Mouse (Mus musculus) hindbrain, embryonic 11.5 days (tissue): ENCODE results near the gene Nol3. TPM values are rescaled to one million over a fixed set of nuclear protein-coding genes. Genes with fewer than 3 reads are reported as not detected.

Experiments
- ATAC-seq: fragments of 200-750 bp; cut with Nextera tagmentation; 2 replicates; pipeline ENCODE4 v1.8.0; 2017; ENCODE audit warnings: mild to moderate bottlenecking, moderate TSS enrichment, moderate library complexity; ENCODE audit not compliant: low FRiP score
- DNase-seq: peaks from one replicate; pipeline ENCODE4 v3.0.0-alpha.2; 2015; ENCODE audit warnings: low spot score
- H3K27ac ChIP-seq: fragments of 300-500 bp; sonication (generic); 2 replicates; pipeline ENCODE4 v1.5.1; 2014; ENCODE audit warnings: mild to moderate bottlenecking, low read depth, low read length
- H3K27me3 ChIP-seq: fragments of 300-500 bp; sonication (generic); 2 replicates; pipeline ENCODE4 v1.6.1; 2014; ENCODE audit warnings: mild to moderate bottlenecking, low read length, moderate library complexity, mixed read lengths; ENCODE audit not compliant: control insufficient read depth, insufficient read depth
- H3K36me3 ChIP-seq: fragments of 300-500 bp; sonication (generic); 2 replicates; pipeline ENCODE4 v1.6.1; 2014; ENCODE audit warnings: mild to moderate bottlenecking, low read length, moderate library complexity, mixed read lengths; ENCODE audit not compliant: control insufficient read depth, insufficient read depth
- H3K4me1 ChIP-seq: fragments of 300-500 bp; sonication (generic); replicated peaks from 2 replicates; pipeline ENCODE4 v1.6.1; 2014; ENCODE audit warnings: low read length, mixed read lengths; ENCODE audit not compliant: control insufficient read depth, insufficient read depth
- H3K4me2 ChIP-seq: fragments of 300-500 bp; sonication (generic); replicated peaks from 2 replicates; pipeline ENCODE4 v1.6.1; 2014; ENCODE audit warnings: mild to moderate bottlenecking, low read depth, low read length
- H3K4me3 ChIP-seq: fragments of 300-500 bp; sonication (generic); 2 replicates; pipeline ENCODE4 v1.5.1; 2014; ENCODE audit warnings: low read depth, low read length
- H3K9ac ChIP-seq: fragments of 300-500 bp; sonication (generic); 2 replicates; pipeline ENCODE4 v1.6.1; 2014; ENCODE audit warnings: low read depth, low read length
- H3K9me3 ChIP-seq: fragments of 300-500 bp; sonication (generic); 2 replicates; pipeline ENCODE4 v1.6.1; 2016; ENCODE audit warnings: low read length; ENCODE audit not compliant: control insufficient read depth
- WGBS: fragments of 180-500 bp; shearing (Covaris S2); extraction: QIAGEN DNeasy Blood & Tissue Kit; methylation state at CpG from one replicate; pipeline ENCODE4 v1.1.7; 2014; 5-methylcytosine and 5-hydroxymethylcytosine counted together
- polyA plus RNA-seq: library from polyadenylated mRNA; unstranded; fragments of >200 nt; fragmentation: Nextera tagmentation; extraction: Ambion mirVana; gene quantifications from 2 replicates; pipeline ENCODE4 v1.2.1, GENCODE M21; 2014

The Nol3 gene
- polyA plus RNA-seq, 1 experiment from 2014 or later: 2.7 TPM

DNA sequence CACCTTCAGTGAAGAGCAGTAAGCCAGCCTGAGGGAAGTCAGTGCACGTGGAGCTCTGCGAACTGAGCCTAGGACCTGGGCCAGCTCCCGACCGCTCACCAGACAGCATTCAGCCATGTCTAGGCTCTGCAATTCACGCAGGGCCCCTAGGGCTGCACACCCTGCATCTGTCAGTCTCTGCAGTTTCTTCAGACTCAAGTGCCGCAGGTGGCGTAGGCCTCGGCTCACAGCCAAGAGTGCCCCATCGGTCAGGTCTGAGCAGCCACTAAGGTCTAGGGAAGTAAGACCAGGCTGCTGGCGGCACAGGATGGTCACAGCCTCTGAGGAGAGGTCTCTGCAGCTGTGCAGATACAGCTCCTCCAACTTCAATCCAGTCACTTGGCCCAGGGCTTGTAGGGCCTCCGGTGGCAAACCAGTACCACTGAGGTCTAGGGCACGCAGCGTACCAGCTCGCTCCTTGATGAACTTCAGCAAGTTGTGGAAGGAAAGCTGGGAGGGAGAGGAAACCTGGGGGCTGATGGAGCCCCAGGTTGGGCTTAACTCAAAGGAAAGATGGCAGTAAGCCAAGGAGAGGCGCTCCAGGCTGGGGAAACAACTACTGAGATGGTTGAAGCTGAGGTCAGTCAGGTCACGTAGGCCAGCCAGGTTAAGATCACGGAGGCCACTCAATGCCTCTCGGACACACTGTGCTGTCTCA lies 39.3 kb downstream of the Nol3 start:
- H3K4me2 ChIP-seq: no peak overlapping the region
- no peak overlapping the region for H3K4me3 ChIP-seq
- H3K9me3 ChIP-seq: no peaks in the 10 kb centered on the region
- no peaks in the 10 kb centered on the region for H3K4me1 ChIP-seq
- 91% methylated on average over 18 of the region's 18 CpGs for WGBS
- H3K36me3 ChIP-seq: 0 out of 2 replicates have a peak, but pooled peaks cover 2% of the 10 kb centered on the region
- H3K27ac ChIP-seq: no peak overlapping the region
- H3K27me3 ChIP-seq: no peaks in the 10 kb centered on the region
- ATAC-seq: no peak
- DNase-seq: no peak
- no peak overlapping the region for H3K9ac ChIP-seq

GRCm38 (mm10) chr8:105317941-105318340 lies 42.0 kb downstream of the Nol3 start:
- DNase-seq (no peak), ATAC-seq (no peak)
- H3K27me3 ChIP-seq: no peaks in the 10 kb centered on the region
- H3K36me3 ChIP-seq: 0 out of 2 replicates have a peak, but pooled peaks cover 2% of the 10 kb centered on the region
- no peak overlapping the region for H3K4me3 ChIP-seq
- no peak overlapping the region for H3K9ac ChIP-seq
- no peaks in the 10 kb centered on the region for H3K4me1 ChIP-seq
- no peak overlapping the region for H3K27ac ChIP-seq
- H3K9me3 ChIP-seq: no peaks in the 10 kb centered on the region
- no peak overlapping the region for H3K4me2 ChIP-seq
- 92% methylated on average over 4 of the region's 4 CpGs for WGBS

DNA sequence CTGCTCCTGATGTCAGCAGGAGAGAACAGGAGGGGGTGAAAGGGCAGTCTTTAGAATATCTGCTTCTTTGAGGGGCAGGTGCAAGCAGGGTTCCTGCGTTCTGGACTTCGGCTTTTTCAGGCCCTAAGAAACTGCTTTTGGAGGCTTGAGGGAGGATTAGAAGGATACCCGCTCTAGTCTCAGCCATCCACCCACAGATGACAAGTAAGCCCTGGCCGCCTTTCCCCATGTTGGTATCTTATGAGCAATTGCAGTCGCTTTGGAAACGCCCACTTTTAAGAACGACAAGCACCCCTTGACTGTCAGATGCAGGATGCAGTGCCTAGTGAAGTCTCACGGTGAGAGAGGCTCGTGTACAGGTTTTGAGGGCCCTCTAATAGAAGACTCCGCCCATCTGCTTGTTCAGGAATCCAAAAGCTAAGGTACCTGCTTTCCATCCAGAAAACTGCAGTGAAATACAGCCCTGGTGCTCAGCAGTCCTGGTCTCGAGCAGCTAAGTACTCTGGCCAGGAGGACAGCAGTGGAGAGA lies 42.8 kb downstream of the Nol3 start:
- Histone ChIP-seq H3K9me3 (no peaks in the 10 kb centered on the region), H3K4me1 (no peaks in the 10 kb centered on the region), H3K4me2 (no peak overlapping the region), H3K4me3 (no peak overlapping the region), H3K27me3 (no peaks in the 10 kb centered on the region), H3K9ac (no peak overlapping the region), H3K36me3 (0 out of 2 replicates have a peak, but pooled peaks cover 2% of the 10 kb centered on the region), H3K27ac (no peak overlapping the region)
- WGBS: 88% methylated on average over 11 of the region's 11 CpGs
- DNase-seq (no peak), ATAC-seq (no peak)

GRCm38 (mm10) chr8:105323183-105323582 lies 47.2 kb downstream of the Nol3 start:
- no peak for DNase-seq
- Histone ChIP-seq H3K4me3 (no peak overlapping the region), H3K4me2 (no peak overlapping the region), H3K4me1 (peaks cover 6% of the 10 kb centered on the region; the same call in 1 of the 2 replicates), H3K27ac (no peak overlapping the region), H3K27me3 (no peaks in the 10 kb centered on the region), H3K36me3 (0 out of 2 replicates have a peak, but pooled peaks cover 3% of the 10 kb centered on the region), H3K9me3 (no peaks in the 10 kb centered on the region), H3K9ac (no peak overlapping the region)
- 88% methylated on average over 4 of the region's 4 CpGs for WGBS
- ATAC-seq: no peak

DNA sequence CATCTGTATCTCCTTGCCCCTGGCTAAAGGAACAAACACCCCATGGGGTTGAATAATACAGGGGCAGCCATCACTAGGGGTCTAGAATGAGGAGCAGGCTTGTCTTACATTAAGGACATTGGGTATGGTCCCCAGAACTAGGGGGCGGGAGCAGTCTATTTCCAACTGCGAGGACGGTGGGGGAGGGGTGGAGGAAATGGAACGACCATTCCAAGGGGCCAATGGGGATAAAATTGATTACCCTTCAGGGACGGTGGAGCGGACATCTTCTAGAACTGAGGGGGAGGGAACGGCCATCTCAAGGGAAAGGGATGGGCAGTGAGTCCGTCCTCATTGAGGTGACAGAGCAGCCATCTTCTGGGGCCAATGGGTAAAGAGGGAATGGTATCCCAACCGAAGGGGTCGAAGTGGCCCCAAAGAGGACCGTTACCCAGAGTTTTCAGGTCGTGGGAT lies 49.7 kb downstream of the Nol3 start:
- peak; percentile 65 for DNase-seq
- Histone ChIP-seq H3K9me3 (no peaks in the 10 kb centered on the region), H3K36me3 (peaks cover 4% of the 10 kb centered on the region; the same call in 1 of the 2 replicates), H3K9ac (peak overlapping the region; percentile 62), H3K4me3 (peak overlapping the region; percentile 64), H3K27ac (peak overlapping the region; percentile 73), H3K4me2 (peak overlapping the region; percentile 44), H3K27me3 (no peaks in the 10 kb centered on the region), H3K4me1 (peaks cover 6% of the 10 kb centered on the region; the same call in 1 of the 2 replicates)
- WGBS: under 1% methylated on average over 12 of the region's 12 CpGs
- ATAC-seq: peak; percentile 75

DNA sequence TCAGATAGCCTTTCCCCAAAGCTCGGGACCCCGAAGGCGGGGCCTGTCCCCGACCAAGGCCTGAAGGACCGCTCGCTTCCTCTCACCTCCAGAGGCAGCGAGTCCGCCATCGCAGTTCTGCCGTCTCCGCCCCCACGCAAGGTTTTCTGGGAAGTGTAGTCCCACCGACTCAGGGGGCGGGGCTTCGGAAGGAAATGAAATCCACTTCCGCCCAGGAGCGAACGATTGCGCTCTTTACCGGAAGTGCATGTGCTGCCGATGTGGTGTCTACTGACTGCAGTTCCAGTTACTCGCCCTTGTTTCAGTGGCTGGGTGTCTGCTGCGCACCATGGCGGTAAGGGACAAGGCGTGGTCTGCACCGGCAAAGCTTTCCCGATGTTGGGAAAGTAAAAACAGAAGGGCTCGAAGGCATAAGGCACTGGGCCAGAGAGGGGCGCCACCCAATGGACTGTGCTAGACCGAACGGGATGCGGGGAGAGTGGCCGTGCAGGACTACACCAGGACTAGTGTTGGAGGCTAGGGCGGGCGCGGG lies 50.3 kb downstream of the Nol3 start, which contains the start of the genes Lrrc29 and Tmem208:
TSS of gene Lrrc29 (minus strand) at position 138 of the 532 bp plus-strand sequence.
TSS of gene Tmem208 (plus strand) at position 214 of the 532 bp plus-strand sequence.
- ATAC-seq (peak; percentile 93), DNase-seq (peak; percentile 99)
- H3K36me3 ChIP-seq: peaks cover 4% of the 10 kb centered on the region; the same call in 1 of the 2 replicates
- H3K4me3 ChIP-seq: peak within 1 kb of the TSS; percentile 64
- H3K27ac ChIP-seq: peak within 1 kb of the TSS; percentile 73
- no peaks in the 10 kb centered on the region for H3K27me3 ChIP-seq
- H3K4me1 ChIP-seq: peaks cover 6% of the 10 kb centered on the region; the same call in 1 of the 2 replicates
- WGBS: under 1% methylated on average over 36 of the region's 36 CpGs
- peak within 1 kb of the TSS; percentile 63 for H3K9ac ChIP-seq
- H3K9me3 ChIP-seq: no peaks in the 10 kb centered on the region
- H3K4me2 ChIP-seq: peak within 1 kb of the TSS; percentile 83

DNA sequence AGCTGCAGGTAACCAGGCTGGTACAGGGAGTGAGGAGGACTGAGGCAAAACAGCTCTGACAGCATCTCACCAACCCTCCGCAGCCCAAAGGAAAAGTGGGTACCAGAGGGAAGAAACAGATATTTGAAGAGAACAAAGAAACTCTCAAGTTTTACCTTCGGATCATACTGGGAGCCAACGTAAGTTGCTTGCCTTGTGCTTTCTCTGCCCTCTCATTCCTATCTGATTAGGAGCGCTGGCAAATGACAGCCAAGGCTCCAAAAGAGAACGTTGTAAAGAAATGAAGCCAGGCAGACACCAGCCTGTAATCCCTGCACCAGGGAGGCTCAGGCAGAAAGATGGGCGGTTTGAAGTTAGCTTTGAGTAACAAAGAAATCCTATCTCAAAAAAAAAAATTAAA lies 51.0 kb downstream of the Nol3 start:
- ATAC-seq: no peak
- Histone ChIP-seq H3K4me1 (peaks cover 6% of the 10 kb centered on the region; the same call in 1 of the 2 replicates), H3K4me2 (peak overlapping the region; percentile 83), H3K9ac (peak overlapping the region; percentile 63), H3K9me3 (no peaks in the 10 kb centered on the region), H3K36me3 (peaks cover 4% of the 10 kb centered on the region; the same call in 1 of the 2 replicates), H3K27ac (no peak overlapping the region), H3K4me3 (peak overlapping the region; percentile 64), H3K27me3 (no peaks in the 10 kb centered on the region)
- no peak for DNase-seq
- WGBS: 49% methylated on average over 6 of the region's 6 CpGs

DNA sequence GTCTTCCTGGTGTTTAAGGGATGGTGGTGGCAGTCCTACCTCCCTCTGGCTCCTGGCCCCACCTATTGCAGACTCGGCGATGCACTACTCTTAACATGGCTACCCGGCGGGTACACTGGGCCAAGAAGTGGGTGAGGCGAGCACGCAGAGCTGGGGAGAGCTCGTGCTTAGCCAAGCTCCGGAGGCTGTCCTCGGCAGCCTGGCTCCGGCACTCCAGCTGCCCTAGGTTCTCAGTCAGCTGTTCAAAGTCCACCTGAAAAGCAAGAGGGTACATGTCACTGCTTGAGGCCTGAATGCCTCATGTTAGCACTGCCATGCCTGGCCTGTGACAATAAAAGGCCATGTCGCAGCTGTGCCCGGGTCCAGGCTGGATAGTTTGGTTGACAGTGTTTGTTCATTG lies 54.4 kb downstream of the Nol3 start:
- Histone ChIP-seq H3K9me3 (no peaks in the 10 kb centered on the region), H3K4me1 (peaks cover 6% of the 10 kb centered on the region; the same call in 1 of the 2 replicates), H3K4me3 (no peak overlapping the region), H3K4me2 (no peak overlapping the region), H3K9ac (no peak overlapping the region), H3K27ac (no peak overlapping the region), H3K27me3 (no peaks in the 10 kb centered on the region), H3K36me3 (peaks cover 4% of the 10 kb centered on the region; the same call in 1 of the 2 replicates)
- ATAC-seq (no peak), DNase-seq (no peak)
- 98% methylated on average over 12 of the region's 12 CpGs for WGBS
